Mouse (Mus musculus) intestine, embryonic 14.5 days (tissue): ENCODE results near the gene H60b. TPM values are rescaled to one million over a fixed set of nuclear protein-coding genes. Genes with fewer than 3 reads are reported as not detected.
A peak's percentile ranks its signal among the peaks of the same experiment; 100 is the strongest.
"Not testable (repeated sequence)": the region's sequence is repeated elsewhere in the genome, so short reads cannot be mapped to it uniquely, and the experiment has no call there.

Experiments used
- ATAC-seq: fragments of 200-750 bp; cut with Nextera tagmentation; replicated peaks from 2 replicates; pipeline ENCODE4 v1.8.0; 2017; ENCODE audit warnings: low read depth, moderate number of reproducible peaks, moderate TSS enrichment, moderate library complexity; ENCODE audit not compliant: low FRiP score, low TSS enrichment
- DNase-seq: peaks from one replicate; pipeline ENCODE4 v3.0.0-alpha.2; 2018; ENCODE audit warnings: low spot score
- H3K27ac ChIP-seq: fragments of 300-500 bp; sonication (generic); 2 replicates; pipeline ENCODE4 v1.5.1; 2014; ENCODE audit warnings: low read depth, mild to moderate bottlenecking, control low read depth
- H3K27me3 ChIP-seq: fragments of 300-500 bp; sonication (generic); replicated peaks from 2 replicates; pipeline ENCODE4 v1.6.1; 2014; ENCODE audit warnings: low read length, control low read depth; ENCODE audit not compliant: control insufficient read depth, insufficient read depth
- H3K36me3 ChIP-seq: fragments of 300-500 bp; sonication (generic); 2 replicates; pipeline ENCODE4 v1.6.1; 2014; ENCODE audit warnings: low read length, control low read depth; ENCODE audit not compliant: control insufficient read depth, insufficient read depth
- H3K4me1 ChIP-seq: fragments of 300-500 bp; sonication (generic); replicated peaks from 2 replicates; pipeline ENCODE4 v1.6.1; 2014; ENCODE audit warnings: low read length, control low read depth, mixed read lengths; ENCODE audit not compliant: control insufficient read depth, insufficient read depth
- H3K4me2 ChIP-seq: fragments of 300-500 bp; sonication (generic); 2 replicates; pipeline ENCODE4 v1.6.1; 2014; ENCODE audit warnings: low read length
- H3K4me3 ChIP-seq: fragments of 300-500 bp; sonication (generic); 2 replicates; pipeline ENCODE4 v1.5.1; 2014; ENCODE audit warnings: low read depth, low read length, control low read depth, mixed read lengths
- H3K9ac ChIP-seq: fragments of 300-500 bp; sonication (generic); 2 replicates; pipeline ENCODE4 v1.6.1; 2014; ENCODE audit warnings: mild to moderate bottlenecking, low read length
- H3K9me3 ChIP-seq: fragments of 300-500 bp; sonication (generic); 2 replicates; pipeline ENCODE4 v1.6.1; 2016; ENCODE audit warnings: low read length, control low read depth; ENCODE audit not compliant: control insufficient read depth
- WGBS: fragments of 180-500 bp; shearing (Covaris S2); extraction: QIAGEN DNeasy Blood & Tissue Kit; methylation state at CpG from one replicate; pipeline ENCODE4 v1.1.7; 2014; 5-methylcytosine and 5-hydroxymethylcytosine counted together
- polyA plus RNA-seq: library from polyadenylated mRNA; unstranded; fragments of >200 nt; fragmentation: Nextera tagmentation; extraction: Ambion mirVana; gene quantifications from 2 replicates; pipeline ENCODE4 v1.2.1, GENCODE M21; 2014

The H60b gene
- polyA plus RNA-seq, 1 experiment from 2014 or later = 0.55 TPM

DNA sequence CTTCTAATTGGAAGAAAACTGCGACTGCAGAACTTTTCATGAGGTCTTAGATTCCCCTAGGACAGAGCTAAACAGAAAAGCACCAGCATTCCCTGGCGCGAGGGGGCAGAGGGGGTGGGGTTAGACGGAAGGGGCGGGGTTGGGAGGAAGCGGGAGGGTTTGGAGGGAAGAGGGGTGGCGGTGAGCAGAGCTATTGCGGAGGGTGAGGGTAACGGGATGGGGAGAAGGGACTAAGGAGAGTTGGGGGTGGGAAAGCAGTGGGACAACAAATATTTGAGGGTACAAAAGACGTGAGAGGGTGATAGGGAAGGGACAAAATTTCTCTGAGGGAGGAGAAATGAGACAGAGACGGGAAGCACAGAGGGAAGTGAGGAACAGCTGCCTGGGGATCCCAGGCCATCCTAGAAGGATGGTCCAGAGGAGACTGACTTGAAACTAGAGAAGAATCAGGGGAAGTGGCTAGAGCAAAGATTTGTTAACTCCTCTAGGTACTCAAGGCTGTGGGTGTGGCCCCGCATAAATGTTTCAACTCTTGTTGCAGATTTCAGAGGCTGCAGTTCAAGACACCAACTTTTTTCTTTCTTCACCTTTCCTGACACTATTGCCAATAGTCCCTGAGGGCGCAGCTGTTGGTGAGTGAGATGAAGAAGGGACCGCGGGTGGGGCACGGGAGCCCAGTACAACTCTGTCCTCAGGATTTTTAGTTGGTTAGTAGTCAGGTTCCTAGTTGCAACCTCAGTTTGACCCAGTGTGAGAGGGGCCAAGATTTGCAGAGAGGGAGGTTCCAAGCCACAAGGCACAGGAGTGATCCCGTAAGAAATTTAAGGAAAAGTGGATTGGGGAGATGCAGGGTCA is 15.2 kb downstream of the H60b start:
- H3K4me2 ChIP-seq = peak overlapping the region; percentile 33; the same call in 1 of the 2 replicates
- not testable (repeated sequence) for H3K27ac ChIP-seq, H3K36me3 ChIP-seq, H3K27me3 ChIP-seq, H3K4me1 ChIP-seq, H3K9ac ChIP-seq, H3K9me3 ChIP-seq, H3K4me3 ChIP-seq
- DNase-seq (peak; percentile 54), ATAC-seq (peak; percentile 76; the same call in 1 of the 2 replicates)
- 16% methylated on average over 11 of the region's 17 CpGs for WGBS

DNA sequence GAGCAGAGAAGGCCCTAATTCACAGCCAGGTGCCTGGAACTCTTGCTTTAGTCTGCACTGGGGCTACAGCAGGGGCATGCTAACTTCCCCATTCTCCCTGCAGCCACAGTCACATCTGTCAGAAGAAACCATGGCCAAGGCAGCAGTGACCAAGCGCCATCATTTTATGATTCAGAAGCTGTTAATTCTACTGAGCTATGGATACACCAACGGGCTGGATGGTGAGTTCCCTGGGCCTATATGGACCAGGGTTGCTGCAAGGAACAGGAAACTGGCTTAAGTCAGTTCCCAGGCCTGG is 15.8 kb downstream of the H60b start:
- not testable (repeated sequence) for H3K9me3 ChIP-seq, H3K4me1 ChIP-seq, DNase-seq, H3K27ac ChIP-seq, H3K4me3 ChIP-seq, H3K9ac ChIP-seq, ATAC-seq, H3K36me3 ChIP-seq, H3K4me2 ChIP-seq, H3K27me3 ChIP-seq
- WGBS = 62% methylated on average over 2 of the region's 2 CpGs

DNA sequence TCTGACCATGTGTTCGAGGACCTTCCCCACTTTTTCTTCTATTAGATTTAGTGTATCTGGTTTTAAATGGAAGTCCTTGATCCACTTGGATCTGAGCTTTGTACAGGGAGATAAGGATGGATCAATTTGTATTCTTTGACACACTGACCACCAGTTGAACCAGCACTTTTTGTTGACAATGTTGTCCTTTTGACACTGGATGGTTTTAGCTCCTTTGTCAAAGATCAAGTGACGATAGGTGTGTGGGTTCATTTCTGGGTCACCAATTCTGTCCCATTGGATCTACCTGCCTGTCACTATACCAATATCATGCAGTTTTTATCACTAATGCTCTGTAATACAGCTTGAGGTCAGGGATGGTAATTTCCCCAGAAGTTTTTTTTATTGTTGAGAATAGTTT is 18.1 kb downstream of the H60b start:
- not testable (repeated sequence) for H3K9me3 ChIP-seq, DNase-seq, H3K4me2 ChIP-seq, H3K4me1 ChIP-seq, H3K4me3 ChIP-seq, H3K36me3 ChIP-seq, H3K27ac ChIP-seq, H3K9ac ChIP-seq, H3K27me3 ChIP-seq, ATAC-seq
- 76% methylated on average over 2 of the region's 2 CpGs for WGBS

DNA sequence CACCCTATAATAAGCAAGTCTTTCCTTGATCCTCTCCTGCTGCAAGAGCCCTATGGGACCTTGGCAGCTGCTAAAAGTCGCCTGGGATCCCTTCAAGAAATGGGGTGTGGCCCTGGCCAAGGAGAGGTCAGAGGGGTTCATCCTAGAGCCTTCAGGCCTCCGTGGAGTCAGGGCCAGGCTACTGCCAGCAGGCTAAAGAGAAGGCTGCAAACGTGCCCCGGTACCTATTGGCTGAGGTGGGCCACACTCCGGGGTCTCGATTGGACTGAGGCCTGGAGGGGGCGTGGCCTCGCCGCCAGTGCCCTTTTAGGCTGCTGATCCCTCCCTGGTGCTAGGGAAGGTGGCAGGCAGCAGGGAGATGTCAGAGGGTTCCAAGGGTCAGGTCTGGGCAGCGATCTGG is 32.6 kb downstream of the H60b start:
- not testable (repeated sequence) for H3K36me3 ChIP-seq, H3K27ac ChIP-seq, H3K9ac ChIP-seq, H3K4me1 ChIP-seq, DNase-seq, H3K4me3 ChIP-seq, H3K27me3 ChIP-seq, H3K4me2 ChIP-seq, H3K9me3 ChIP-seq
- peak; percentile 70; the same call in 1 of the 2 replicates for ATAC-seq
- 0% methylated on average over 6 of the region's 10 CpGs for WGBS

DNA sequence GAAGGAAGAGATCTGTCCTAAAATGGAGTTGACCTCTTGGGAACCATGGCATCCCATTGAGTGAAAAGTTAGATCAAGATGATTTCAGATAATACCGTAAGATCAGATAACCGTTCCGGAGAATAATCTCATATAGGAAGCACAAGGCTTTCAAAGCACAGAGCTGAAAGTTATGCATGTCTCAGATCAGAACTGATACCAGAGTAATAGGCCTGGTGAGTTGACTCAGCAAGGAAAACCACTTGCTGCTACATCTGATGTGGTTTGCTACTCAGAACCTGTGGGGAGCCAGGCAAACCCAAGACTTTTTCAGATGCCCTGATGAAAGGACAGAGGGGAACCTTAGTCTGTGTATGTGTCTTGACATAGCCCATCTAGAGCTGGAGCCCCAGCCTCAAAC is 43.0 kb downstream of the H60b start:
- not testable (repeated sequence) for H3K27me3 ChIP-seq, ATAC-seq
- WGBS = no CpG with 5 or more reads among the region's 3 CpGs

DNA sequence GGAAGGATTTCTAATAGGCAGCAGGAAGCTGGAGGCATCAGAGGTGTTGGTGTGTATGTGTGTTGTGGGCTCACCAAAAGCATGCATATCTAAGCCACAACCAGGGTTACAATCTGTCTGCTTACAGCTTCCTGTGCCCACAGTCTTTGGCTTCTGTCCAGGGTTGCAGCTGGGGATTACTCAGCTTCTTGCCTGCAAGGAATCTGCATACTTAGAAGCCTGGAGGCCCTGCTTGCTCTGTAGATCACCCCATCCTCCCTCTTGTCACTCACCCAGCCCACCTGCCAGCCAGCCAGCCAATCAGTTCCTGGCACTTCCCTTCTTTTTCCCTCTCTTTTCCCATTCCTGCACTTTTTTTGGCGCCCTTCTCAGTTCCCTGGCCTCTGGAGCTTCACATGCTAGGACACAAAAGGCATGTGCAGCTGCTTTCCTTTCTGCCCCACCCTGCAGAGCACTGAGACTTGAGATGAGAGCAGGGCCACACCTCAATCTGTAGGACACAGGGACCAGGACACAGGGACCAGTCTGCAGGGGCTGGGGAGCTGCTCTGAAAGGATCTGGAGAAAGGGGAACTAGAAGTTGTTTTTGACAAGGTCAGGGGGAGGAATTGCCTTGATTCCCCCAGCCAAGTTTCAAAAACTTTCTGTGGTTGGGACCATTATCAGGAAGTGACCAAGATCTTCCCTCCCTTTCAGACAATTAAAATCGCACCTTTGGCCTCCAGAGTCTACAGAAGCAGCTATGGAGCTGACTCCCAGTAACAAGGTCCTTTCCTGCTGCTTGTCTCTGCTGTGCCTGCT is 44.6 kb downstream of the H60b start:
- not testable (repeated sequence) for ATAC-seq
- WGBS = no CpG with 5 or more reads among the region's 2 CpGs

More for the DNA sequence above, 43.0 kb downstream of the H60b start:
- not testable (repeated sequence) for DNase-seq, H3K4me1 ChIP-seq, H3K4me3 ChIP-seq, H3K27ac ChIP-seq, H3K9me3 ChIP-seq, H3K9ac ChIP-seq, H3K36me3 ChIP-seq, H3K4me2 ChIP-seq

DNA sequence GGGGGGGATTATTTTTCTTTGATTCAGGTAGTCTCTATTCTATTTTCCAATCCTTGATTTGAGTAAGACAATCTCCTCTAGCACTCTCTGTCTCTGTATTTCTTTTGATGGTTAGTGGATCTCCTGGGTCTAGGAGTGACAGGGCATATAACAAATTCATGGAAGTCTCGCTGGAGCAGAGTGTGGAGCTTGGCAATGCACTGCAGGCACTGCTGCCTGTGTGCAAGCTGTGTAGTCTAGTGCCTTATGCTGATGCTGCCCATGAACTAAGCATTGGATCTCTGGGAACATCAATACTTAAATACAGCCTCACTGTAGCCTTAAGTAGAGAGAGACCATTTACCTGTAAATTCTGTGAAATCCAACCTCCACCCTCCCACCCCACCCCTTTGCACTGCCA is 48.1 kb downstream of the H60b start:
- not testable (repeated sequence) for H3K4me2 ChIP-seq, H3K9me3 ChIP-seq, H3K4me1 ChIP-seq, ATAC-seq, DNase-seq, H3K27ac ChIP-seq, H3K4me3 ChIP-seq, H3K36me3 ChIP-seq, H3K27me3 ChIP-seq, H3K9ac ChIP-seq
- WGBS = 67% methylated on average over 1 of the region's 1 CpGs

More for the DNA sequence above, 44.6 kb downstream of the H60b start:
- not testable (repeated sequence) for H3K27ac ChIP-seq, H3K4me1 ChIP-seq, H3K4me2 ChIP-seq, H3K9ac ChIP-seq, H3K9me3 ChIP-seq, DNase-seq, H3K36me3 ChIP-seq, H3K4me3 ChIP-seq, H3K27me3 ChIP-seq

DNA sequence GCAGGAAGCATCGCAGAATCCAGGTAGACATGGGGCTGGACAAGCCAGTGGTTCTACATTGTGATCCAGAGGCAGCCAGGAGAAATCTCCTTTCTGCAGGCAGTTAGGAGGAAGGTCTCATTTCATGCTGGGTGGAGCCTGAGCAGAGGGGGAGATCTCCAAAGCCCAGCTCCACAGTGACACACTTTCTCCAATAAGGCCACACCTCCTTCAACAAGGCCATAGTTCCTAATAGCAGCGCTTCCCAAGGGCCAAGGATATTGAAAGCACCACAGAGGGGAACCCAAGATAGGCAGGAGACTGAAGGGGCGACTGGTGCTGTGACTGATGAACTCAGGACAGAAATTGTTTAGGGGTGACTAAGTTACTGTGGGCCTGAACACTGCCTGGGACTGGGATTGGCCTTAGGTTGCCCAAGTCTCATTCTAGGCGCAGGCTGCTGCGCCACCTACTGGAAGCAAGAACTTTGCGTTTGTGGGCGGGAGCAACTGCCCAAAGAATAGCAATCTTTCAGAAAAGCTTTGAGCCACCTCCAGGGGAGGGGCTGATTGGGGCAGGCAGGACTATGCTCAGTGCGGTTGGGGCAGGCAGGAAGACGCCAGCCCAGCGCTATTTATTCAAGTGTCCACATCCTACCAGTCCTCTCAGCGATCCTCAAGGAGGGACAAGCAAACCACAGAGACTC is 53.8 kb downstream of the H60b start:
- not testable (repeated sequence) for H3K27me3 ChIP-seq, H3K36me3 ChIP-seq, H3K4me3 ChIP-seq, DNase-seq, H3K4me2 ChIP-seq, H3K27ac ChIP-seq, H3K4me1 ChIP-seq, H3K9me3 ChIP-seq, H3K9ac ChIP-seq
- WGBS = 1% methylated on average over 7 of the region's 11 CpGs
- ATAC-seq = peak; percentile 82
